Mouse (Mus musculus) layer of hippocampus, postnatal 10 days (tissue): ENCODE results near the gene Vopp1. TPM values are rescaled to one million over a fixed set of nuclear protein-coding genes. Genes with fewer than 3 reads are reported as not detected.

Experiments
- DNase-seq, 2 experiments: peaks; one replicate each; pipeline ENCODE4 v3.0.0; 2021; ENCODE audit warnings: low spot score in 2 of 2
- total RNA-seq, 2 experiments: library from RNA; stranded (reverse); gene quantifications; 2 replicates each; pipeline ENCODE4 v1.2.3; 2021

Gene Vopp1
- total RNA-seq, 2 experiments from 2014 or later = 71.8 to 79.0 TPM

- no peak for DNase-seq
Measured at GRCm38 (mm10) chr6:57787376-57787775, 37.6 kb downstream of the Vopp1 start.

DNA sequence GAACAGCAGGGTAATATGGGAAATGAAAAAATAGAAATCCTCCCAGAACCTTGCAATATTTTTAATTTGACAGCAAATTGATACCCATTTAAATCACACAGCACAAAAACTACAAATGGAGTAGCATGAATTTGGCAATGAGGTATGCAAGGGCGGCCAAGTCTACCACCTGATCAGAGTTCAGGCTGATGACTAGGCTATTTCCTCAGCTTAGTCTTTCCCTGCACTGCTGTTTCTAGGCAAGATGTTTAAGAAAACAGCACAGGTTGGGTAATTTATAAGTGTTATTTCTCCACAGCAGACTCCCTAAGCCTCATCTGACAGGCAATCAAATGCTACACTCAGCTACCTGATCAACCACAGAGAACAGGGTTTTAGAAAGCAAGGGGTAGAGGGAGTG lies 40.7 kb downstream of the Vopp1 start:
- no peak for DNase-seq

DNA sequence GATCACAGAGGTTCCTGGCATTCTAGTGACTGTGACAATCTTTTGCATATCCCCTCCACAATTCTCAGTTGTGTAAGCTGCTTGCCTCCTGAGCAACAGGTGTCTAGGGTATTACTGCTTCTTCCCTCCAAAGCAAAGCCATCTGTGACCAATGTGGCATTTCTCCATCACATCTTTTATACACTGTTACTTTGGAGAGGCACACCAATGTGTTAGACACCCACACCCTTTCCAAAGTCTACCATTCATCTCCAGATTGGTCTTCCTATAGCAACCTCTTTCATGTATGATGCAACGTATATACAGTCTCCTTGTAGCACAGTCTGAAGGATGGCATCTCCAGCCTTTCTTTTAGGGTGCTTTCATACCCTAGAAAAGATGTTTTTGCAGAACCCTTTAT lies 42.3 kb downstream of the Vopp1 start:
- DNase-seq = no peak

- no peak for DNase-seq
Measured at GRCm38 (mm10) chr6:57780359-57780758, 44.6 kb downstream of the Vopp1 start.

DNA sequence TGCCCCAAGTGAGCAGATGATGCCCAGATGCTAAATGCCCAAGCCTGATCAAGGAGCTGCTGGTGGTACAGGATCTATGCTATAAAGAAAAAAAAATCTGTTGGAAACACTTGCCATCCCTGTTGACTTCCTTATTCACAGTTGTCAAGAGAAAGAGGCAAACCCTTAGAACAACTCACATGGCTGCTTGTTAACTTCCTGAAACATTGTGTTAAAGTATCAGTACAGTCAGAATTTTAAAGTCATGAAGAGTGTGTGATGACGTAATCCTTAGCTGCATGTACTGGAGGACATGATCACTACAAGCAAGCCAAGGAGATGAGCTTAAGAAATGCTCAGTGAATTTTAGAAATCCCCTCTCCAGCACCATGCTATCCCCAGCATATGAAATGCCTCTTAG lies 51.2 kb downstream of the Vopp1 start:
- no peak for DNase-seq

DNA sequence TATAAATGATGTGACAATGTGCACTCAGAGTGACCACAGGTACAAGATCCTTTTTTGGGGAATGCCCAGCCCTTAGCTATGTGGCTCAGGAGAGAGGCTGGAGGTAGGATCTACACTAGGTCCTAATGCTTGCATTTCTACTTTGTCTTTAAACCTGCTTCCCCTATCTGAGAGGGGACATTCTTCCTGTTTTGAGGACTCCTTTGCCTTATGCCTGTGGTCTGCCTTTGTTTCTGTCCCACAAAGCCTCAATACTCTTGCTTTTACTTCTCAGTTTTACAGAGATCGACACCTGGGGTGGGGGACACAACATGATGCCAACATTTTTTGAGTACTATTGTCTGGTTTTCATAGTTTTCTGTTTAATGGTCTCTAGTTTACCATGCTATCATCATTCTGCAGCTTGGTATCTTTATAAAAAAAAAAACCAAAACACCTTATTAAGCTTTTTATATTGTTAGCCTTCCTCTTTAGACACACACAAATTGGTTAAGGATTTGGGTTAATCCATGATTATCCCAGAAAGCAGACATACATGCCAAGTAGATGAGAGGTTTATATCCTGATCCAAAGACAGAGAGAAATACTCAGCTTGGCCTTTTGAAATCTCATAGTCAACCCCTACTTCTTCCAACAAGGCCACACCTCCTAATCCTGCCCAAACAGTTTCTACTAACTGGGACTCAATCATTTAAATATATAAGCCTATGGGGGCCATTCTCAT lies 54.3 kb downstream of the Vopp1 start:
- no peak for DNase-seq

DNA sequence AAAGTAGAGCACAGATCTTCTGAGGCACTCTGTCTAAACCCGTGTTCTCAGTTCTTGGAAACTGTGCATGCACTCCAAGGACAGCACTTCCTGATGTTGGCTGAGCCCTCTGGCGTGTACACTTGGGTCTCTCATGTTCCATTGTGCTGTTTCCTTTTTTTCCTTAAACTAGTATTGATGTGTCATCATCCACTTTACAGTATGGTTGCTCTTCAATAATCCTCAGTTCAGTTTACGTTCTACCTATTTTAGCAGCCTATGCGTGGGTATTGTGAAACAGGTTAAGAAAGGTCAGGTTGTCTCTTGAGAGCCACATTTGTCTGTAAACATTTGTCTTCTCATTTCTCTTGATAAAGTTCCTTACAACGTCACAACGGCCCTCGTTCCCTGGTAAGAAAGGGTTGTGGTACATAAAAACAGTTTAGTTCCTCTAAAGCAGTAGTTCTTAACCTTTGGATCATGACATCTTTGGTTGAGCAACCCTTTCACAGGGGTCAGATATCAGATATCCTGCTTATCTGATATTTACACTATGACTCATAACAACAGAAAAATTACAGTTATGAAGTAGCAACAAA lies 55.9 kb downstream of the Vopp1 start:
- no peak for DNase-seq

- DNase-seq = no peak
Measured at GRCm38 (mm10) chr6:57767112-57767868, 57.7 kb downstream of the Vopp1 start.

GRCm38 (mm10) chr6:57766287-57766686 lies 58.7 kb downstream of the Vopp1 start:
- DNase-seq = no peak

DNA sequence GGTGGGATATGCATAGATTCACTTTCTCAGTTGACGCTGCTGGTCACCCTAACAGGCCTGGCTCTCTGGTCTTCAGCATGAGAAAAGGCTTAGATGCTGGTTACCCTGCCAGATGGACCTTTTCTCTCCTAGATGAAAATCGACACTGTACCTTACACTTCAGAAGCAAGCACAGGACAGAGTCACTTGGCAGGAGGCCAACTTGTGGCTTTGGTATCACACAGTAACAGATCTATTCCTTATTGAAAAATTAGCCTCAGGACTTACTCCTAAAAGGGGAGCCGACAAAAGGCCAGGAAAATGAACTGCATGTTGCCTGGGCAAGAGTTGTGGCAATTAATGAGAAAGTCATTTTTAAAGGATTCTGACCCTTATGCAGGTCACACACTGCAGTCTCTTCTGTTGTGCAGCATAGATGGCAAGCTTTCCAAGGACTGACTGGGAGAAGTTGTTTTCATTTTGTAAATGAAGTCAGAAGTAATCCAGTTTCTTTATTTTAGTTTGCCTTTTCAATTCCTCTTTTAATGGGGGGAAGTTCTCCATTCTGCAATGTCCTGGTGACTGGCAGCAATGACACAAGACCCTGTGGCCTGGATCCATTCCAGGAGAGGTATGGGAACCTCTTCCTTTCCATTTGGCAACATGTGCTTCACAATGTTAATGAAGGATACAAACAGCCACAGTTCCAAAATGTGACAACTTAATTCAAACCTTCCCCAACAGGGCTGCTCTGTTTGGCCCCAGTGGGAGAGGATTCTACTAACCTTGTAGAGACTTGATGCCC lies 59.7 kb downstream of the Vopp1 start:
- DNase-seq = no peak

- DNase-seq = no peak
Measured at GRCm38 (mm10) chr6:57763054-57763453, 61.9 kb downstream of the Vopp1 start.

DNA sequence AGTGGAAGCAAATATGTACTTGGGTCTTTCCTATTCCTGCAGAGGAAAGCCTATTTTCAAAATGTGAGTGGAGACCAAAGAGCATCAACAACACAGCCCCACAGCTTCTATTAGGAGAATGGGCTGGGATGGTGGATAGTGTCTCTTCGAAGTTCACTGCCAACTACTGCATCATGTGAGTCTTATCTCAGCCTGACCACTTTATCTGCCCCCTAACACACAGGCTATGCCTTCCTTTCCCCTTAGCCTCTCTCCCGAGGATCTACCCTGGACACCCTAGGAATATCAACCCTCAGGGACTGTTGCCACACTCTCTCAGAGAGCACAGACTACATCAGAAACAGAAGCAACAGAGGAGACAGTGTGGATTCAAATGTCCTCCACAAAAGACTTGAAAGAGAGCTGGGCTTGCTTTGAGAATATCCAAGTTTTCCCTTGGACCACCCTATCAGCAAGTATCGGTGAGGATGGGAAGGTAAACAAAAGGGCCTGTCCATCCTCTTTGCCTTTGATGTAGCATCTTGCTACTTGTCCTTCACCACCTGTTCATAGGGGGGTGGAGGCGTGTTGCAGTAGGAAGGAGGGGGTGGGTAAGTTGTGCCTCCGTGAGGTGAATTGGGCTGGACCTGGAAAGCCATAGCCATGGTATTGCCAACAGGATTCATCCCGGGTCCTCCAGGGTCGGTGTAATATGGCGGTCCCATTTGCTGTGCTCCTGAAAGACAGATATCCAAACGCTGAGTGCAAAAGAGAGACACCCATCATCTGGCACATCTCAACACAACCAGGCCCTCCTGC lies 70.8 kb downstream of the Vopp1 start:
- DNase-seq = no peak

DNA sequence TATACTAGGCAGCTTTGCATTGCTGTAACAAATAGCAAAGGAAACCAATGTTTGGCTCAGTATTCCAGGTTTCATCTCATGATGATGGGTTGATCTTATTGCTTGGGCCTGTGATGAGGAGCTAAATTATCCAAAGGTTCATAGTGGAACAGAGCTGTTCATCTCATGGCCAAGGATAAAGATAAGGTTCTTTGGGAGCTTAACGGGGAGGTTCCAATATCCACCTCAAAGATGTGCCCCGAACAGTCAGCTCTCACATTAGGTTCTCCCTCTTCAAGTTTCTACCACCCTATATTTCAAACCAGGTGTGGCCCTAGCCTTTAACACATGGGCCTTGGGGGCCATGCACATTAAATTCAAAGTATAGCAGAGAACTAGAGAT lies 79.2 kb downstream of the Vopp1 start:
- DNase-seq = no peak

DNA sequence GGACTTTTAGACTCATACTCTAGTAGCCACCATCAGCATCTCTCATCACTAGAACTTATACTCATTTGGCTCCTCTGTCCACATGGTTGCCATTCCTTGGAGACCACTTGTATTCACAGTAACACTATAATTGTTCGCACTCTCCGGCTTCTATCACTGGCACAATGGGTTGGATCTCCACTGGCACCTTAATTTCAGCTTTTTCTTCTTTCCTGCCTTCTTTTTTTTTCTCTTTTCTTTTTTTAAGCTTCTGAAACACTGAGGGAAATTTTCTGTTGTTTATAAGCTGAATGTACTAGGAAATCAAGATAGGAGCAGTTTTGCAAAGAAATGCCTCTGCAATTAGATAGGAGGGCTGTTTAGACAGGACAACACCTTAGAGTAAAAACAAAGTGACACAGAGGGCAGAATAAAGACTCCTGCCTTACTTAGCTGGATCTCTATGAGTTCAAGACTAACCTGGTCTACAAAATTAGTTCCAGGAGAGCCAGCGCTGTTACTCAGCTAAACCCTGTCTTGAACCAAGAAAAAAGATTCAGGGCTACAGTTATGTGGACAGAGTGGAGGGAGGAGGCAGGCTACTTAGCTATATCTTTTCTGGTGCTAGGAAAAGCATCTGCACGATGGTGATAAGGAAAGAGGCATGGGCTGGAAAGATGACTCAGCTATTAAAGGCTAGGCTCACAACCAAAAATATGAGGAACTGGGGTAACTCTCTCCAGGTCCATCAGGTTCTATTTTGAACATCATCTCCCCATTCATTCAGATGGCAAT lies 79.8 kb downstream of the Vopp1 start:
- no peak for DNase-seq

DNA sequence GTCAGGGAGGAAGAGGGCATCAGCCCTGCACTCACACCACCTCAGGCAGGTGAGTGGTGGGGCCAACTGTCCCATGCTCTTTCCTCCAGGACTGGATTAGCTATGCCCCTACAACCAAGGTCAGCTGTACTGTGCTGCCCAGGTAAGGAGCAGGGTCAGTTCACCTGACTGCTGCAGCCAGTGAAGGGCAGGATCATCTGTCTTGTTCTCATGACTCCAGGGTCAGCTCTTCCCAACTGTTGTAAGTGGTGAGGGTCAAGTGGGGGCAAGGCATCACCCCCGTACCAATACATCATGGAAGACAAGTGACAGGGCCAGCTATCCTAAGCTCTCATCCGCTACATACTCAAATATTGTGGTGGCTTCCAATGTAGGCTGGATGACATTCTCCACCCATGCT lies 80.8 kb downstream of the Vopp1 start:
- no peak for DNase-seq

DNA sequence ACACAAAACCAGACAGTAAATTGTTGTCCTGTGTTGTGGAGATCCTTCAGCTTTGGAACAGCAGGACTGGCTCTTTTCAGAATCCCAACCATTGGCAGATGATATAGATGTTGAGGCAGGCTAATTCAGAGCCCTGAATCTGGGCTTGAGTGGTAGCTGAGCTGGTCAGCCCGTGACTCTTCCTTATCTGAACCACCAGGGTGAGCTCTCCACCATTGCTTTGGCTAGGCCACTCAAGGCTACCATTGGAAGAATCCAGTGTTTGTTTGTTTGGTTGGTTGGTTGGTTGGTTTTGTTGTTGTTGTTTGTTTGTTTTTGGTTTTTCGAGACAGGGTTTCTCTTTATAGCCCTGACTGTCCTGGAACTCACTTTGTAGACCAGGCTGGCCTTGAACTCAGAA lies 81.6 kb downstream of the Vopp1 start:
- DNase-seq = no peak

DNA sequence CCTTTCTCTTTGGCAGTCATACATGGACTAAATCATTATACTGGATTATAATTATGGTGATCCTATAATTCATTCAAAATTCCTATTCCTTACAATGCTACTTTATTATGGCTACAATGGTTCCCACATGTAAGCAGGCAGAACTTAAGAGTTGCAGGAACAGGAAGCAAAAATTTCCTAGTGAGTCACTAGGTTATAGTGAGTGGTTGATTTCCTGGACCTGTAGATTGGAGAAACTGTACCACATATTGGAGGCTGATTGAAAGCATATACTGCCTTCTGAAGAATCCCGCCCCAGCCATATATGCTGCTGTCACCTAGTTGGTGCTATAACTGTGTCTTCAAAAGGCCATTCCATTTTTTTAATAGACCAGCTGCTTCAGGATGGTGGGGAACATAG lies 82.2 kb downstream of the Vopp1 start:
- DNase-seq = no peak

DNA sequence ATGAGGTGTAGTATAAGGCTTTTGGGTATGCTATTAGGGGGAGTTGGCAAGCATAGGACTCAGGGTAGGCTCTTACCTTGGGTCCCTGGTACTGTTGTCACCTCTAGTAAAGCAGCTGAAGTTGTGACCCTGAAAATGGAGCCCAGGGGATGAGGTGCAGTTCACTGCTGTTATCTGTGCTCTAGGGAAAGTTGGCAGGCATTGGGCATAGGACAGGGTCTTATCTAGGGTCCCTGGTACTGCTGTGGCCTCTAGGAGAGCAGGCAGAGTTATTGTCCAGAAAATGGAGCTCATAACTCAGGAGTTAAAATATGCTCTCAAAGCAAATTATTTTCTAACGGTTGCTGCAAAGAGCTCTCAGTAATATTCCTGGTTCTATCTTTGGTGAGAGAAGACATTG lies 103.6 kb downstream of the Vopp1 start:
- no peak for DNase-seq

DNA sequence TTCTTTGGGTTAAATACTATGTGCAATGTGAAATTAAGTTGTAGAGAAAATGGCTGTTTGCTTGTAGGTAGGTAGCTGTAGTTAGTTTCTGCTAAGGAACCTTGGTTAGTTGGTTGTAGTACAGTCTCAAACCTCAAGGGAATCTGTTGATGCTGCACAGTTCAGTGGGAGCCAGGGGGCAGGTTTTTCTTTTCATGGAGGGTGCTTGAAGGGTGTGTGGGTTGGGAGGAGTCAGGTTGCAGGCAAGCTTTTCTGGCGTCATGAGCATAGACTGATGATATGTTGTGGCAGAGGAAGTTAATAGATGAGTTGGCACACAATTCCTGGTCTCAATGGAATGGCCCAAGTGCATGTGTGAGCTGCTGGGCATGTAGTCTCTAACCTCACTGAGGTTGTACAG lies 113.2 kb downstream of the Vopp1 start:
- no peak for DNase-seq

- no peak for DNase-seq
Measured at GRCm38 (mm10) chr6:57706721-57707120, 118.2 kb downstream of the Vopp1 start.
